Mouse (Mus musculus) spleen, adult 18-20 months (tissue): ENCODE results near the gene Tssc4.

Experiments used
- DNase-seq, 2 experiments: peaks; one replicate each; pipeline ENCODE4 v3.0.0; 2022; ENCODE audit warnings: mixed read lengths in 2 of 2

Tssc4 gene

GRCm38 (mm10) chr7:143114773-143115172 is 45.7 kb downstream of the Tssc4 start:
- no peak for DNase-seq

- DNase-seq = no peak
These were observed 47.5 kb downstream of the Tssc4 start for GRCm38 (mm10) chr7:143116521-143116920.

GRCm38 (mm10) chr7:143119407-143119806 is 50.4 kb downstream of the Tssc4 start:
- DNase-seq = no peak

- DNase-seq = no peak
These were observed 50.8 kb downstream of the Tssc4 start for GRCm38 (mm10) chr7:143119826-143120225.
